Mouse (Mus musculus) olfactory bulb, adult 2 months (tissue): ENCODE measurements at regions not wholly inside any gene's neighbourhood (a gene's known extent, or its start where the extent isn't known, plus 50 kb on each side); places are given as distances from the start of the nearest gene placed in this dataset.

Experiments used
- CTCF ChIP-seq: fragments of 200-500 bp; IDR thresholded peaks from 2 replicates; pipeline ENCODE4 v1.5.1; 2012; ENCODE audit warnings: low read depth, mild to moderate bottlenecking, low read length, moderate library complexity; ENCODE audit not compliant: insufficient read depth
- POLR2A ChIP-seq: fragments of 200-500 bp; IDR thresholded peaks from 2 replicates; pipeline ENCODE4 v1.6.1; 2012; ENCODE audit warnings: mild to moderate bottlenecking, low read depth, low read length, moderate library complexity; ENCODE audit not compliant: insufficient read depth

GRCm38 (mm10) chr10:16443901-16444300 lies 1279.1 kb upstream of the Cited2 start:
- no peak for TF ChIP-seq CTCF
- no peak for TF ChIP-seq POLR2A
